Mouse (Mus musculus) ovary, adult 10 weeks (tissue): ENCODE data around the gene Dydc1. TPM values are rescaled to one million over a fixed set of nuclear protein-coding genes. Genes with fewer than 3 reads are reported as not detected.

Experiments used
- polyA plus RNA-seq: library from polyadenylated mRNA; stranded (reverse); fragments of 350-450 nt; fragmentation: Illumina TruSeq; extraction: RNeasy Lipid Tissue Mini Kit (QIAGEN cat#74804); gene quantifications from one replicate; pipeline ENCODE4 v1.2.3, GENCODE M21; 2014

The Dydc1 gene
- 0.51 TPM for polyA plus RNA-seq

DNA sequence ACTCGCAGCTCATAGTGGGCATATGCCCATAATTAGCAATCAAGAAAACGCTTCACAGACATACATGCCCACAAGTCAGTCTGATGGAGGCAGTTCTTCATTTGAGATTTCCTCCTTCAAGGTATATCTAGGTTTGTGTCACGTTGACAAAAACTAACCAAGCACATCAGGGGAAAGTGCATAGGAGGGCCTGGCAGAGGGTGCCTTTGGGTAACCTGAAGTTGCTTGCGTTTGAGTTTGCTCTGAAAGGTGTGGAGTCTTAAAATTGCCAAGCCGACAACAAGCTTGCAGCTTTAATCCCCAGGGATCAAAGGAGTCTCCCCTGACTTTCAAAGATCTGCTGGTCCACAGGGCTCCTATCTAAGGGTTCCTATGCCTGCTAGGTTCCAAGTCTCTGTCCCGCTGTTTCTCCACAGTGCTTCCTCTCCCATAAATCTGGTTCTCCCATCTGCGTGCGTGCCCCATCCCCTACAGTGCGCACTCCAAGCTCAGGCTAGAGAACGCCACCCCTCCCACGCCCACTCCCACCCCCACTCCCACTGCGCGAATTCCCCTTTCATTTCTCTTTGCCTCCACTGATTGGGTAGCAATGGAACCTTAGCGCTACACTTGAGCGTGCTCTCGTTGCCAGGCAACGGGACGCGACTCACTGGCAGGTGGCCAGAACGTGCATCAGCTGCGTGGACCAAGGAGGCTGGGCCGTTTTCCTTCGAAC, at the start of gene Dydc1:
Dydc1 (plus strand) TSS at position 683 of the 715 bp plus-strand sequence.

DNA sequence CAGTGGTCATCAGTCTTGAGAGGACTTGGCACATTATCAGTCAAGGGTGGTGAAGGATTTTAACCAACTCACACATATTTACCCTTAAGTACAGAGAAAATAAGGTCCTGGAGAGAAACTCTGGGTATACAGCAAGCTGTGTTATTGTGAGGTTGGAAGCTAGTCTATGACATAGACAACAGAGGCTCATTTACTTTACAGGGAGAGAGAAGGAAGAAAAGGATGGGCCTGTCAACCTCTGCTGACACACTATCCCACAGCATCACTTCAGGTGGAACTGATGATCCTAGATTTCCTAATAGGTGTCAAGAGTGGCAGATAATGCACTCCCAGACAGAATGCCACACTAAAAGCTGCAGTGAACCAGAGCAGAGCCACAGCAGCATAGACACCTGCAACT, 3.6 kb upstream of the Dydc1 start, which contains the start of gene Dydc2:
Dydc2 (minus strand) TSS at position 101 of the 400 bp plus-strand sequence.

DNA sequence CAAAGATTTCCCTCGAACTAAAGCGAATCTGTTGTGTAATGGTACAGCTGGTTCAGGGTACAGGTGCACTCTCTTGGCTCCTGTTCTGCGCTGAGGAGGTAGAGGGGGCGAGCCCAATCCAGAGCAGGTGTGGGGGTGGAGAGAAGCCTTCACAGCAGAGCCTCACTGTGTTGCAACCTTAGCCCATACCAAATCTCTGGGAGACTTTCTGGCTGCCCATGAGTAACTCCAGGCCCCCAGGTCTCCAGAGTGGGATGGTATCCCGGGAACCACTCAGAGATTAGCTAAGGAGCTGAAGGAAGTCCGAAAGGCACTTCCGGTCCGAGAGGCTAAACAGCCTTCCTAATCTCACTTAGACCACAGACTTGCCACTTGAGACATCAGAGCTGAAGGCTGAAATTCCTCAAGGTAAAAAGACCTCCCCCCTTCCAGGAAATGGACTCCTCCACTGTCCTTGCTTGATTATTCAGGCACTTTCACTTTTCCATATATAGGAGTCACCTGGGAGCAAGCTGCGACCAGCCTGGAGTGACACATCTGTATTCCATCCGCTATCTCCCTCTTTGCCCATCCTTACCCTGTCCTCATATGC, 32.2 kb downstream of the Dydc1 start, which contains the start of gene Mat1a:
Mat1a (plus strand) TSS at position 183 of the 592 bp plus-strand sequence.

DNA sequence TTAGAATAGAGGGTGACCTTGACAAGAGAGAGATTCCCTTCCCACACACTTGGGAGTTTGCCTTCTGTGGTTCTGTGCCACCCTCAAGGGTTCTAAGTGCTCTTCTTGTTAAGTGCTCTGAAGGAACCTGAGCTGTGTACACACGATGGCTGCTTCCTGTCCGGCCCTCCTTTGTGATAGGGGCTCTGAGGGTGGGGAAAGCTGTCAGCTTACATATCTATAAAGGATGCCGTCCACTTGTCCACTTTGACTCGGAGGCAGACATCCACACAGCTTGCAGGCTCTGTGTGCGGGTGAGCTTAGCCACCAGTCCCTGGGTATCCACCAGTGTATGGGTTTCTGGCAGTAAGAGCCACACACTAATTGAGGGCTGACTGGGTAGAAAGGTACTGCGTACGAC, 58.8 kb downstream of the Dydc1 start, which contains the start of gene Sftpa1:
Sftpa1 (plus strand) TSS at position 243 of the 400 bp plus-strand sequence.

Other genes with a start within 250 kb of the Dydc1 start
- 6.3 TPM for gene Sh2d4b, start 179.6 kb upstream of the Dydc1 start, polyA plus RNA-seq
- 26.1 TPM for gene Tspan14, start 106.1 kb upstream of the Dydc1 start, polyA plus RNA-seq
- gene Fam213a, start 59.1 kb upstream of the Dydc1 start, polyA plus RNA-seq: 336 TPM
- 1.5 TPM for gene Dydc2, start 3.7 kb upstream of the Dydc1 start, polyA plus RNA-seq
- 1.4 TPM for gene Mat1a, start 32.1 kb downstream of the Dydc1 start, polyA plus RNA-seq
- gene Sftpa1, start 58.9 kb downstream of the Dydc1 start, polyA plus RNA-seq: not detected
- gene Mbl1, start 78.5 kb downstream of the Dydc1 start, polyA plus RNA-seq: not detected
- gene Sftpd, start 112.2 kb downstream of the Dydc1 start, polyA plus RNA-seq: not detected
- not detected for gene Gm2832, start 205.9 kb downstream of the Dydc1 start, polyA plus RNA-seq